Mouse (Mus musculus) layer of hippocampus, adult 2 months (tissue): ENCODE measurements at regions not wholly inside any gene's neighbourhood (a gene's known extent, or its start where the extent isn't known, plus 50 kb on each side); places are given as distances from the start of the nearest gene placed in this dataset.

Source experiments
- DNase-seq, 2 experiments: peaks; one replicate each; pipeline ENCODE4 v3.0.0; 2022; ENCODE audit warnings: low spot score in 2 of 2
- H3K27ac ChIP-seq: fragments of 200-600 bp; 2 replicates; pipeline ENCODE4 v1.8.1; 2022
- H3K4me3 ChIP-seq: fragments of 200-600 bp; 2 replicates; pipeline ENCODE4 v1.8.1; 2022; ENCODE audit warnings: mild to moderate bottlenecking
- CTCF ChIP-seq: fragments of 200-600 bp; conservative IDR thresholded peaks from 2 replicates; pipeline ENCODE4 v1.8.1; 2022; ENCODE audit warnings: antibody characterized with exemption, mild to moderate bottlenecking, moderate library complexity

GRCm38 (mm10) chr1:42243878-42244277 is 451.7 kb upstream of the Pou3f3 start:
- Histone ChIP-seq H3K4me3 (no peak overlapping the region), H3K27ac (no peak overlapping the region)
- TF ChIP-seq CTCF, result no peak
- DNase-seq, result no peak

- DNase-seq, result no peak
- no peak overlapping the region for H3K27ac ChIP-seq
- TF ChIP-seq CTCF, result no peak
- H3K4me3 ChIP-seq, result no peak overlapping the region
Observed at GRCm38 (mm10) chr1:42252386-42252785, 443.2 kb upstream of the Pou3f3 start.

- 0 out of 2 replicates have a peak overlapping the region, but pooled peaks have one; percentile 14 for H3K27ac ChIP-seq
- H3K4me3 ChIP-seq, result no peak overlapping the region
- no peak for DNase-seq
- TF ChIP-seq CTCF, result no peak
Observed at GRCm38 (mm10) chr1:42253786-42254185, 441.8 kb upstream of the Pou3f3 start.

- peak overlapping the region; percentile 95; the same call in 1 of the 2 replicates for H3K27ac ChIP-seq
Observed at GRCm38 (mm10) chr1:42256911-42257595, 438.5 kb upstream of the Pou3f3 start.

GRCm38 (mm10) chr1:42257801-42258593 is 437.6 kb upstream of the Pou3f3 start:
- Histone ChIP-seq H3K27ac (peak overlapping the region; percentile 95), H3K4me3 (peak overlapping the region; percentile 34)
- TF ChIP-seq CTCF, result no peak
- DNase-seq, result peak; percentile 41 to 49

More at GRCm38 (mm10) chr1:42256911-42257595, 438.5 kb upstream of the Pou3f3 start:
- TF ChIP-seq CTCF, result no peak
- H3K4me3 ChIP-seq, result no peak overlapping the region
- DNase-seq, result no peak

DNA sequence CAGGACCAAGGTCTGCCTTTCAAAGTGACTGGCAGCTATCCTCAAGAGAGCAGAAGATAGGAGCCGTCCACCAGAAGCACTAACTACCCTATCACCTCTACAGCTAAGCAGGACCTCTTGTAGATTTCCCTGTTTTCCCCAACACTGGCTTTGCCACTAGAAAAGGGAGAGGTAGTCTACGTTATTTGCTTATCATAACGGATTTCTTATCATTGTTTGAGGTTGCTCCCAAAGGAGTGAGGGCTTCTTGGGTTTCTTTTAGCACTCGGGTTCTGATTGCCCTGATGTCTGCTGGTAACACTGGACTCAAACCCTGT is 437.0 kb upstream of the Pou3f3 start:
- Histone ChIP-seq H3K27ac (peak overlapping the region; percentile 95), H3K4me3 (no peak overlapping the region; the same call in 1 of the 2 replicates)
- no peak for TF ChIP-seq CTCF
- DNase-seq, result no peak

GRCm38 (mm10) chr1:42259216-42259977 is 436.2 kb upstream of the Pou3f3 start:
- no peak for DNase-seq
- peak overlapping the region; percentile 95 for H3K27ac ChIP-seq

GRCm38 (mm10) chr1:42260033-42260925 is 435.3 kb upstream of the Pou3f3 start:
- no peak for TF ChIP-seq CTCF
- no peak for DNase-seq
- peak overlapping the region; percentile 20 for H3K4me3 ChIP-seq
- peak overlapping the region; percentile 95 for H3K27ac ChIP-seq

More at GRCm38 (mm10) chr1:42259216-42259977, 436.2 kb upstream of the Pou3f3 start:
- H3K4me3 ChIP-seq, result peak overlapping the region; percentile 20
- no peak for TF ChIP-seq CTCF

- no peak for TF ChIP-seq CTCF
- no peak for DNase-seq
- peak overlapping the region; percentile 60 for H3K4me3 ChIP-seq
- peak overlapping the region; percentile 95 for H3K27ac ChIP-seq
Observed at GRCm38 (mm10) chr1:42261031-42261430, 434.5 kb upstream of the Pou3f3 start.

DNA sequence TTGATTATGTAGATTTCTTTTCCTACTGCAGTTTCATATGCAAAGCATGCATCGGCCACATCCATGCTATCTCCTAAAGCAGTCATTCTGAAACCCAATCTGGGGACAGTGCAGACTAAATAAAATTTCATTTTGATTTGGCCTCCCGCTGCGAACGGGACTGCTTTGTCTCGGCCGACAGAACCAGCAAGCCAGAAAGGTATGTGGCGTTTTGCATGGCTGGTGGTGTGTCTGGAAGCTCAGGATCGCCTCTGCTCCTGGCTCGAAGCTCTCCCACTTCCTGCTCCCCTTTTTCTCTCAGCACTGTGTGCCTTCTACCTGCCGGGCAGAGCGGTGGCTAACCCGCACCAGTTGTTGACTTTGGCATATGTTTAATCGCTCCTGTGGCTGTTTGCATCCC is 433.8 kb upstream of the Pou3f3 start:
- no peak for TF ChIP-seq CTCF
- peak overlapping the region; percentile 95 for H3K27ac ChIP-seq
- peak overlapping the region; percentile 60 for H3K4me3 ChIP-seq
- DNase-seq, result peak in 1 of 2 experiments; percentile 20

DNA sequence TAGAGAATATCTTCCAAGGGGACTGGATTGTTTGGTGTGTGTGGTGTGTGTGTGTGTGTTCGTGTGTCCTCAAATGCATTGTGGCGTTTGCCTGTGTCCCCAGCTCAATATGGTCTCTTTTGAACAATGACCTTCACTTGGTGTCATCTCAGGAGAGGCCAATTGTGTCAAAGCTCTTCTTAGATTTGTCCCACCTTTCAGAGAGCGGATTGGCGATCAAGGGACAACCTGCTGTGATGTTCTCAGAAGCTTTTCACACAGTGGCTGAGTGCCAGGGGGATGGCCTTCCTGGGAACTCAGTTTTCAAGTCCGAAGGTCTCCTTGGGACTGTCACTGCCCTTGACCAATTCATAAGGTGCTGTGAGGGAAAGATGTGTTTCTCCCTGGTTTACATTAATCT is 433.0 kb upstream of the Pou3f3 start:
- peak overlapping the region; percentile 95; the same call in 1 of the 2 replicates for H3K27ac ChIP-seq
- TF ChIP-seq CTCF, result no peak
- no peak for DNase-seq
- H3K4me3 ChIP-seq, result peak overlapping the region; percentile 1; the same call in 1 of the 2 replicates

DNA sequence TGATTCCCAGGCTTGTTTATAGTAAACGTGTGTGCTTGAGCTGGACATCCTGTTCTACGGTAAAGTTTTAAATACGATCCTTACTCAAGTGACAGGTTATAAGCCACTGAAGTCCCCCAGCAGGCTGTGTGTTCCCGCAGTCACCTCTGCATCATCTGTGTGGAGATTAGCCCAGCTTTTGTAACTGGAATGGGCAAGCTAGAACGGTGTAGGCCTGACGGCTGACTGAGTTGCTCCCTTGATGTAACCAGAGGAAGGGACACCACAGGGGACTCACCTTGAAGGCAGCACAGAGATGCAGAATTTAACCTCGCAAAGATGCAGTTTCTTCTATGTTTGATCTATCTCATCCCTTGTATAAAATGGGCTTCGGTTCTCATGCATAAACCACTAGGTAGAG is 418.4 kb upstream of the Pou3f3 start:
- H3K4me3 ChIP-seq, result no peak overlapping the region
- no peak for TF ChIP-seq CTCF
- no peak for DNase-seq
- no peak overlapping the region; the same call in 1 of the 2 replicates for H3K27ac ChIP-seq
